Mouse (Mus musculus): ENCODE data around the gene Casp14.
"Not testable (repeated sequence)": the region's sequence is repeated elsewhere in the genome, so short reads cannot be mapped to it uniquely, and the experiment has no call there.

The Casp14 gene

DNA sequence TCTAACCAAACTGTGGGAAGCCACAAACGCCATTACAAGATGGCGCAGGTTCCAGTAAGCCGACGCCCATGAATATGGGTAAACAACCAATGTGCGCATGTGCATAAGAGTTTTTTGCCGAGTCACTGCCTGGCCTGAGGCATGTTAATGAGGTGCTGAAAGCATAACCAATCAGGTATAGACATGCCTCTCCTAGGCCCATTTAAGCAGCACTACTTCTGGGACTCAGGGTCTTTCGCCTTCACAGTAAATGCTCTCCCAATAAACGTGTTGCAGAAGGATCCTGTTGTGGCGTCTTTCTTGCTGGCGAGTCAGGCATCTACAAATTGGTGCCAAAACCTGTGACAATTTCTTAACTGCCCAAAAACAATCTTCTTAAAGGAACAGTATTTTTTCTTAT is 51.4 kb downstream of the Casp14 start:
- not testable (repeated sequence) for DNase-seq

- DNase-seq, result no peak
These were observed 53.5 kb downstream of the Casp14 start for GRCm38 (mm10) chr10:78664546-78664945.

All from kidney, postnatal 14 days (tissue).